Mouse (Mus musculus): ENCODE results near the gene Tspan18. TPM values are rescaled to one million over a fixed set of nuclear protein-coding genes. Genes with fewer than 3 reads are reported as not detected.
A peak's percentile ranks its signal among the peaks of the same experiment; 100 is the strongest.

Tspan18 gene
- total RNA-seq, 1 experiment, result 1.4 TPM

GRCm38 (mm10) chr2:93339373-93340106 is 5.2 kb upstream of the Tspan18 start:
- H3K27ac ChIP-seq (ENCODE audit: insufficient read depth, low read depth, low read length, poor library complexity, severe bottlenecking), result no peak overlapping the region
- in situ Hi-C loops (cut with MboI; ENCODE audit: low sequenced_read_pairs in 2 of 2, unreplicated experiment in 2 of 2), result loop anchor here in 1 of 2 experiments (10.0 kb wide), 1 partner anchor 115 kb away; no protein-coding TSS in a partner anchor
- no peaks in the 10 kb centered on the region for H3K36me3 ChIP-seq (ENCODE audit: control insufficient read depth, insufficient read depth, low read length, poor library complexity, severe bottlenecking)
- DNase-seq (ENCODE audit: low read depth, low spot score), result no peak
- no peak overlapping the region for H3K9ac ChIP-seq (ENCODE audit: insufficient read depth, low read depth, low read length, poor library complexity, severe bottlenecking)
- TF ChIP-seq ZC3H11A (IDR thresholded peaks at IDR 0.05; ENCODE audit: borderline replicate concordance, low read depth, low read length) (no peak), HCFC1 (IDR thresholded peaks at IDR 0.05; ENCODE audit: borderline replicate concordance, insufficient read depth, low read length) (no peak), ZNF384 (IDR thresholded peaks at IDR 0.05; ENCODE audit: low read depth, low read length) (no peak), CHD2 (IDR thresholded peaks at IDR 0.05; ENCODE audit: low read depth, low read length) (no peak), MAFK (IDR thresholded peaks at IDR 0.05; ENCODE audit: insufficient read depth, low read depth, low read length) (no peak)
- H3K4me1 ChIP-seq (ENCODE audit: control insufficient read depth in 2 of 2, insufficient read depth in 2 of 2, low read length in 2 of 2, poor library complexity in 1 of 2), result no peaks in the 10 kb centered on the region
- H3K4me3 ChIP-seq (ENCODE audit: insufficient read depth in 1 of 2, low read depth in 1 of 2, low read length in 2 of 2, poor library complexity in 1 of 2, severe bottlenecking in 1 of 2), result no peak overlapping the region
- no peaks in the 10 kb centered on the region for H3K9me3 ChIP-seq (ENCODE audit: control insufficient read depth, insufficient read depth, low read depth, low read length)

DNA sequence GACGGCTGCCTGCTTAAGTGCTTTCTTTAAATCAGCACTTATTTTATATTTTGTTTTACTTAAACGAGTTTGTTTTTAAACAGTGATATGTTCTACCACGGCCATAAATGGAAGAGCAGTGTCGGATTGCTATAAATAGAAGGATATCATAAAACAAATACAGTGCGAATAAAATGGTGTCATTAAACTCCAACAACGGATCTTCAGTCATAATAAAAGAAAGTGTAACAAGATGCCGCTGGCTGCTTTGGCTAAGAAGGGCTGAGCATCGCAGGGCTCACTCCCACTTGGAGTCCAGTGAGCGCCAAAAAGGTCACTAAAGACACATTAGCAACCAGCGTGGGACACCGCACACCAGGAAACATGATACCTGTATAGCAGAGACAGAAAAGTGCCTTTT is 1.7 kb upstream of the Tspan18 start:
- Histone ChIP-seq H3K4me3 (ENCODE audit: insufficient read depth in 1 of 2, low read depth in 1 of 2, low read length in 2 of 2, poor library complexity in 1 of 2, severe bottlenecking in 1 of 2) (no peak overlapping the region), H3K9ac (ENCODE audit: insufficient read depth, low read depth, low read length, poor library complexity, severe bottlenecking) (no peak overlapping the region), H3K4me1 (ENCODE audit: control insufficient read depth in 2 of 2, insufficient read depth in 2 of 2, low read length in 2 of 2, poor library complexity in 1 of 2) (no peaks in the 10 kb centered on the region), H3K9me3 (ENCODE audit: control insufficient read depth, insufficient read depth, low read depth, low read length) (no peaks in the 10 kb centered on the region), H3K36me3 (ENCODE audit: control insufficient read depth, insufficient read depth, low read length, poor library complexity, severe bottlenecking) (no peaks in the 10 kb centered on the region), H3K27ac (ENCODE audit: insufficient read depth, low read depth, low read length, poor library complexity, severe bottlenecking) (no peak overlapping the region)
- in situ Hi-C loops (cut with MboI; ENCODE audit: low sequenced_read_pairs in 2 of 2, unreplicated experiment in 2 of 2), result loop anchor here in 1 of 2 experiments (10.0 kb wide), 1 partner anchor 111 kb away; no protein-coding TSS in a partner anchor
- DNase-seq (ENCODE audit: low read depth, low spot score), result no peak
- TF ChIP-seq CHD2 (IDR thresholded peaks at IDR 0.05; ENCODE audit: low read depth, low read length) (no peak), ZC3H11A (IDR thresholded peaks at IDR 0.05; ENCODE audit: borderline replicate concordance, low read depth, low read length) (no peak), HCFC1 (IDR thresholded peaks at IDR 0.05; ENCODE audit: borderline replicate concordance, insufficient read depth, low read length) (no peak), MAFK (IDR thresholded peaks at IDR 0.05; ENCODE audit: insufficient read depth, low read depth, low read length) (no peak), ZNF384 (IDR thresholded peaks at IDR 0.05; ENCODE audit: low read depth, low read length) (no peak)

- H3K27ac ChIP-seq (ENCODE audit: insufficient read depth, low read depth, low read length, poor library complexity, severe bottlenecking), result no peak overlapping the region
- no peaks in the 10 kb centered on the region for H3K4me1 ChIP-seq (ENCODE audit: control insufficient read depth in 2 of 2, insufficient read depth in 2 of 2, low read length in 2 of 2, poor library complexity in 1 of 2)
- DNase-seq (ENCODE audit: low read depth, low spot score), result peak; percentile 51
- H3K4me3 ChIP-seq (ENCODE audit: insufficient read depth in 1 of 2, low read depth in 1 of 2, low read length in 2 of 2, poor library complexity in 1 of 2, severe bottlenecking in 1 of 2), result peak overlapping the region; percentile 75 to 77
- no peaks in the 10 kb centered on the region for H3K9me3 ChIP-seq (ENCODE audit: control insufficient read depth, insufficient read depth, low read depth, low read length)
- H3K36me3 ChIP-seq (ENCODE audit: control insufficient read depth, insufficient read depth, low read length, poor library complexity, severe bottlenecking), result no peaks in the 10 kb centered on the region
- in situ Hi-C loops (cut with MboI; ENCODE audit: low sequenced_read_pairs in 2 of 2, unreplicated experiment in 2 of 2), result loop anchor here in 1 of 2 experiments (10.0 kb wide), 1 partner anchor 109 kb away; no protein-coding TSS in a partner anchor
- TF ChIP-seq ZC3H11A (IDR thresholded peaks at IDR 0.05; ENCODE audit: borderline replicate concordance, low read depth, low read length) (no peak), HCFC1 (IDR thresholded peaks at IDR 0.05; ENCODE audit: borderline replicate concordance, insufficient read depth, low read length) (no peak), ZNF384 (IDR thresholded peaks at IDR 0.05; ENCODE audit: low read depth, low read length) (no peak)
- peak overlapping the region; percentile 64 for H3K9ac ChIP-seq (ENCODE audit: insufficient read depth, low read depth, low read length, poor library complexity, severe bottlenecking)
These were observed 976 bp downstream of the Tspan18 start for GRCm38 (mm10) chr2:93333241-93333816.

DNA sequence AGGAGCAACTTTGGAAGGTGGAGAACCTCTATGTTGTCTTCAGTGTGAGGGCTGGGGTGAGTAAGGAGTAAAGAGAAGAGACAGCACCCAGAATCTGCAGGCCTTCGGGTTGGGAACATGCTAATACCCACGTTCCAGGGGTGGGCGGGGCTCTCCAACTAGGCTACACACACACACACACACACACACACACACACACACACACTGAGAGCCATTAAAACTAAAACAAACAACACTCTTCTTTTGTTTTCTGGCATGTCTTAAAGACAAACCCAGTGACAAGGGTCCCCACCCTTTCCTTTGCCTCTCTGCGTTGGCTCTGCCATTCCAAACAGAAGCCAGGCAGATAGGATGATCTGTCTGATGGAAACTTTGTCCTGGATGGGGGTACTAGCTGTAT is 2.0 kb downstream of the Tspan18 start:
- no peak for TF ChIP-seq HCFC1 (IDR thresholded peaks at IDR 0.05; ENCODE audit: borderline replicate concordance, insufficient read depth, low read length)
- no peak for TF ChIP-seq CHD2 (IDR thresholded peaks at IDR 0.05; ENCODE audit: low read depth, low read length)
- no peak for TF ChIP-seq ZC3H11A (IDR thresholded peaks at IDR 0.05; ENCODE audit: borderline replicate concordance, low read depth, low read length)
- no peak for TF ChIP-seq ZNF384 (IDR thresholded peaks at IDR 0.05; ENCODE audit: low read depth, low read length)
- TF ChIP-seq MAFK (IDR thresholded peaks at IDR 0.05; ENCODE audit: insufficient read depth, low read depth, low read length), result no peak
- no peaks in the 10 kb centered on the region for H3K36me3 ChIP-seq (ENCODE audit: control insufficient read depth, insufficient read depth, low read length, poor library complexity, severe bottlenecking)
- H3K9me3 ChIP-seq (ENCODE audit: control insufficient read depth, insufficient read depth, low read depth, low read length), result no peaks in the 10 kb centered on the region
- H3K9ac ChIP-seq (ENCODE audit: insufficient read depth, low read depth, low read length, poor library complexity, severe bottlenecking), result no peak overlapping the region
- H3K4me3 ChIP-seq (ENCODE audit: insufficient read depth in 1 of 2, low read depth in 1 of 2, low read length in 2 of 2, poor library complexity in 1 of 2, severe bottlenecking in 1 of 2), result no peak overlapping the region
- DNase-seq (ENCODE audit: low read depth, low spot score), result no peak
- H3K27ac ChIP-seq (ENCODE audit: insufficient read depth, low read depth, low read length, poor library complexity, severe bottlenecking), result no peak overlapping the region
- no peaks in the 10 kb centered on the region for H3K4me1 ChIP-seq (ENCODE audit: control insufficient read depth in 2 of 2, insufficient read depth in 2 of 2, low read length in 2 of 2, poor library complexity in 1 of 2)
- in situ Hi-C loops (cut with MboI; ENCODE audit: low sequenced_read_pairs in 2 of 2, unreplicated experiment in 2 of 2), result loop anchor here in 1 of 2 experiments (10.0 kb wide), 1 partner anchor 107 kb away; no protein-coding TSS in a partner anchor
